27 mouse cellular contexts compared by ENCODE assay signal in the genomic region with DNA sequence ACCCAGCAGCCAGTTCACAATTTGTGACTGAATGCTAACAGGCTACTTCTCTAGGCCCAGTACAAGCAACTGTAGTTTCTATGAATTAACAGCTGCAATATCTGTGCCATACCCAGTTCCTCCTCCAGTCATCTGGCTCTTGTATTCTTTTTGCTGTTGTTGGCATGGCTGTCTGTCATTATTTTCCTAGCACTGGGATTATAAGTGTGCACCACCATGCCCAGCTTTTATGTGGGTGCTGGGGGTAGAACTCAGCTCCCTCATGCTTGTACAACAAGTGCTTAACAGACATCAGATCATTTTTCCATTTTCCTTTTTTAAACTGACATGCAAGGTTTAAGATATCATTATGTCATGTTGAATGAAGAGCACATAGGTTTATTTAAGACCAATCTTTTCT.
A peak's percentile ranks its signal among the peaks of the same experiment; 100 is the strongest.
DNase-seq lines count a peak whose midpoint lies in the region; ATAC-seq lines count a peak whose summit lies in the region.
"Had no signal": no experiment of that assay in that cellular context is flagged by ENCODE, and none has a peak within 500 bp of the region (broad histone marks: within the 10 kb centered on the region; RNA-seq: fewer than 3 reads in every experiment).

No protein-coding gene starts in this region.

- no peaks in the 10 kb centered on the region for H3K36me3 ChIP-seq in liver, embryonic 11.5 days (ENCODE audit: control insufficient read depth, insufficient read depth, low read length)
- H3K36me3 ChIP-seq: embryonic facial prominence, embryonic 10.5 days; embryonic facial prominence, embryonic 13.5 days; G1E; hindbrain, embryonic 12.5 days; hindbrain, embryonic 15.5 days had no signal

- H3K27ac ChIP-seq in liver, embryonic 11.5 days (ENCODE audit: low read depth, low read length) = no peak overlapping the region
- H3K27ac ChIP-seq: embryonic facial prominence, embryonic 10.5 days; embryonic facial prominence, embryonic 13.5 days; forebrain, embryonic 13.5 days; hindbrain, embryonic 12.5 days; hindbrain, embryonic 15.5 days had no signal

- no peak overlapping the region for H3K4me3 ChIP-seq in liver, embryonic 11.5 days (ENCODE audit: low read depth, low read length)
- H3K4me3 ChIP-seq: embryonic facial prominence, embryonic 10.5 days; embryonic facial prominence, embryonic 13.5 days; erythroblast, embryonic 14.5 days; forebrain, embryonic 13.5 days; hindbrain, embryonic 12.5 days; hindbrain, embryonic 15.5 days had no signal

- no peaks in the 10 kb centered on the region for H3K27me3 ChIP-seq in liver, embryonic 11.5 days (replicated peaks; ENCODE audit: control insufficient read depth, insufficient read depth, low read length)
- H3K27me3 ChIP-seq: CH12.LX; embryonic facial prominence, embryonic 13.5 days; forebrain, embryonic 13.5 days; hindbrain, embryonic 12.5 days; hindbrain, embryonic 15.5 days; Patski had no signal

- no peak overlapping the region for H3K4me2 ChIP-seq in liver, embryonic 11.5 days
- H3K4me2 ChIP-seq: embryonic facial prominence, embryonic 13.5 days; forebrain, embryonic 13.5 days; heart, embryonic 11.5 days; hindbrain, embryonic 12.5 days; hindbrain, embryonic 15.5 days had no signal

- ATAC-seq in cerebellum, adult (ENCODE audit: insufficient number of reproducible peaks, low FRiP score, low TSS enrichment) = no peak
- no peak for ATAC-seq in liver, embryonic 11.5 days (replicated peaks; ENCODE audit: low FRiP score)
- ATAC-seq: forebrain, embryonic 13.5 days; forebrain, embryonic 16.5 days; Patski had no signal

- DNase-seq in layer of hippocampus, adult 18-20 months (ENCODE audit: low spot score in 2 of 2) = peak; percentile 45 to 70
- DNase-seq in layer of hippocampus, postnatal 10 days (ENCODE audit: low spot score in 2 of 2) = no peak
- DNase-seq in layer of hippocampus, adult 9-10 months (ENCODE audit: low spot score) = peak; percentile 13
- peak; percentile 2 for DNase-seq in telencephalon, adult 2 months (ENCODE audit: low read depth, low spot score)
- DNase-seq in liver, embryonic 11.5 days (ENCODE audit: low spot score) = no peak
- DNase-seq: adrenal gland, postnatal 10 days; adrenal gland, postnatal 36 days; B cell, adult 2 months; cerebellum, adult 11-12 months; cerebellum, adult 8-10 months; cerebellum, postnatal 10 days; cerebellum, postnatal 36 days; embryo, embryonic 11 days; gastrocnemius, postnatal 10 days; gastrocnemius, postnatal 36 days had no signal

- H3K9me3 ChIP-seq in liver, embryonic 11.5 days (ENCODE audit: control insufficient read depth, low read length) = no peaks in the 10 kb centered on the region
- H3K9me3 ChIP-seq: embryonic facial prominence, embryonic 10.5 days; embryonic facial prominence, embryonic 13.5 days; forebrain, embryonic 13.5 days; hindbrain, embryonic 12.5 days; hindbrain, embryonic 15.5 days had no signal

- no peak overlapping the region for H3K9ac ChIP-seq in liver, embryonic 11.5 days (ENCODE audit: low read depth, low read length)
- H3K9ac ChIP-seq: embryonic facial prominence, embryonic 13.5 days; forebrain, embryonic 13.5 days; hindbrain, embryonic 12.5 days; hindbrain, embryonic 15.5 days had no signal

- no peaks in the 10 kb centered on the region for H3K4me1 ChIP-seq in liver, embryonic 11.5 days (replicated peaks; ENCODE audit: control insufficient read depth, insufficient read depth, low read length)
- H3K4me1 ChIP-seq: embryonic facial prominence, embryonic 10.5 days; embryonic facial prominence, embryonic 13.5 days; forebrain, embryonic 13.5 days; hindbrain, embryonic 12.5 days; hindbrain, embryonic 15.5 days had no signal

Comparison
In these comparisons a context has a peak if more than half of its experiments do, and no peak if none do; other contexts are left out.
1. DNase-seq: peak in layer of hippocampus, adult 18-20 months (2 of 2), layer of hippocampus, adult 9-10 months (single experiment) and telencephalon, adult 2 months (single experiment); none in layer of hippocampus, postnatal 10 days (0 of 2) and liver, embryonic 11.5 days (single experiment).